Mouse (Mus musculus) forebrain, postnatal 0 days (tissue): ENCODE results near the gene Arhgdia. TPM values are rescaled to one million over a fixed set of nuclear protein-coding genes. Genes with fewer than 3 reads are reported as not detected.
A peak's percentile ranks its signal among the peaks of the same experiment; 100 is the strongest.

ENCODE experiments used
- ATAC-seq: fragments of 200-750 bp; cut with Nextera tagmentation; 2 replicates; pipeline ENCODE4 v1.8.0; 2017; ENCODE audit warnings: mild to moderate bottlenecking, moderate library complexity
- DNase-seq: peaks from one replicate; pipeline ENCODE4 v3.0.0-alpha.2; 2015
- H3K27ac ChIP-seq: fragments of 300-500 bp; sonication (generic); 2 replicates; pipeline ENCODE4 v1.5.1; 2014; ENCODE audit warnings: low read depth, mild to moderate bottlenecking, antibody characterized with exemption, low read length, moderate library complexity, mixed read lengths
- H3K27me3 ChIP-seq: fragments of 300-500 bp; sonication (generic); 2 replicates; pipeline ENCODE4 v1.6.1; 2014; ENCODE audit warnings: mild to moderate bottlenecking, low read length, mixed read lengths; ENCODE audit not compliant: insufficient read depth
- H3K36me3 ChIP-seq: fragments of 300-500 bp; sonication (generic); 2 replicates; pipeline ENCODE4 v1.6.1; 2014; ENCODE audit warnings: mild to moderate bottlenecking, moderate library complexity; ENCODE audit not compliant: insufficient read depth
- H3K4me1 ChIP-seq: fragments of 300-500 bp; sonication (generic); 2 replicates; pipeline ENCODE4 v1.6.1; 2014; ENCODE audit warnings: antibody characterized with exemption; ENCODE audit not compliant: insufficient read depth
- H3K4me2 ChIP-seq: fragments of 300-500 bp; sonication (generic); 2 replicates; pipeline ENCODE4 v1.6.1; 2014; ENCODE audit warnings: low read depth, mild to moderate bottlenecking, moderate library complexity
- H3K4me3 ChIP-seq: fragments of 300-500 bp; sonication (generic); 2 replicates; pipeline ENCODE4 v1.5.1; 2014; ENCODE audit warnings: low read depth, low read length, mixed read lengths
- H3K9ac ChIP-seq: fragments of 300-500 bp; sonication (generic); 2 replicates; pipeline ENCODE4 v1.6.1; 2014; ENCODE audit warnings: mild to moderate bottlenecking
- H3K9me3 ChIP-seq: fragments of 300-500 bp; sonication (generic); 2 replicates; pipeline ENCODE4 v1.6.1; 2016; ENCODE audit warnings: low read length
- CTCF ChIP-seq: sonication (generic); IDR thresholded peaks from 2 replicates; pipeline ENCODE4 v1.5.1; 2016; ENCODE audit warnings: antibody characterized with exemption, control low read depth, low read depth
- WGBS: fragments of 180-500 bp; shearing (Covaris S2); extraction: QIAGEN DNeasy Blood & Tissue Kit; methylation state at CpG from one replicate; pipeline ENCODE4 v1.1.7; 2014; 5-methylcytosine and 5-hydroxymethylcytosine counted together
- microRNA-seq, 2 experiments: library from miRNA; unstranded; fragments of <30 nt; microRNA quantifications; one replicate each; pipeline ENCODE4; 2016
- polyA plus RNA-seq: library from polyadenylated mRNA; unstranded; fragments of >200 nt; fragmentation: Nextera tagmentation; extraction: Ambion mirVana; gene quantifications from 2 replicates; pipeline ENCODE4 v1.2.1, GENCODE M21; 2015
- total RNA-seq: library from RNA; depleted of rRNA; stranded (reverse); fragments of >200 nt; gene quantifications from 2 replicates; pipeline ENCODE4 v1.2.3, GENCODE M21; 2014; rRNA removed

Gene Arhgdia
- total and polyA plus RNA-seq, 2 experiments from 2014 or later, result 237 to 435 TPM

DNA sequence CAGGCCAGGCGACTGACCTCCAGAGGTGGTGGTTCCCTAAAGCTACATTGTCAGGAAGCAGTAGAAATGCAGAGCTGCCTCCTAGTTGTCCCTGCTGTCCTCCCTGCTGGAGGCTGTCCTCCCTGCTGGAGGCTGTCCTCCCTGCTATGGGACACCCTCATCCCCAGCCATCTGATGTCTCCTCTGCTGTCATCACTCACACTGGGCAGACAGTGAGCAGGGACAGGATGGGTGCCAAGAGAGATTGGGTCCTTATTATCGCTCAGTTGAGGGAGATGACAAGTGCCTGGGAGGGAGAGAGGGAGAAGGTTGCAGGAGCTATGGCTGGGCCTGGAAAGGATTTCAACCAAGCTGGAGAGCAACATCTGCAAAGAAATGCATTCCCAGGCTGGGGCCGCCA lies 46.3 kb downstream of the Arhgdia start:
- H3K4me3 ChIP-seq, result no peak overlapping the region
- H3K4me2 ChIP-seq, result no peak overlapping the region
- H3K36me3 ChIP-seq, result no peaks in the 10 kb centered on the region
- no peaks in the 10 kb centered on the region for H3K4me1 ChIP-seq
- no peak overlapping the region for H3K9ac ChIP-seq
- no peak for TF ChIP-seq CTCF
- WGBS, result 61% methylated on average over 3 of the region's 3 CpGs
- H3K27me3 ChIP-seq, result peaks cover 26% of the 10 kb centered on the region
- ATAC-seq (no peak), DNase-seq (no peak)
- no peaks in the 10 kb centered on the region for H3K9me3 ChIP-seq
- no peak overlapping the region for H3K27ac ChIP-seq

DNA sequence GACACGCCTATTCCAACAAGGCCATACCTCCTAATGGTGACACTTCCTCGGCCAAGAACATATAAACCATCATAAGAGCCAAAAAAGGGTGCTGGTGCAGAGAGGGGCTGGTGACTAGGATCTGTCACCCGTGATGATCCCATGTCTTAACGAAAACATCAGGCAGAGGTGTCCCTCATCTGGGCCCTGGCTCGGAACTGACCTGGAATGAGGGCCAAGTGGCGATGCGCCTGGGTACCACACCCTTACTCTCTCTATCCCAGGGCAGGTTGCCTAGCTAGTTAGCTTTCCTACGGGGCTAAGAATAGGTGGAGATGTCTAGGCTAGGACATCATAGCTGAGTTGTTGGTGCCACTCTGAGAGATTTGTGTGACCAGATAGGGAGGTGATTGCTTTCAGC lies 47.3 kb downstream of the Arhgdia start:
- Histone ChIP-seq H3K27ac (no peak overlapping the region), H3K9me3 (no peaks in the 10 kb centered on the region), H3K27me3 (peaks cover 36% of the 10 kb centered on the region), H3K9ac (no peak overlapping the region), H3K36me3 (no peaks in the 10 kb centered on the region), H3K4me1 (no peaks in the 10 kb centered on the region), H3K4me2 (no peak overlapping the region), H3K4me3 (no peak overlapping the region)
- TF ChIP-seq CTCF, result no peak
- 80% methylated on average over 8 of the region's 8 CpGs for WGBS
- DNase-seq (no peak), ATAC-seq (no peak)

DNA sequence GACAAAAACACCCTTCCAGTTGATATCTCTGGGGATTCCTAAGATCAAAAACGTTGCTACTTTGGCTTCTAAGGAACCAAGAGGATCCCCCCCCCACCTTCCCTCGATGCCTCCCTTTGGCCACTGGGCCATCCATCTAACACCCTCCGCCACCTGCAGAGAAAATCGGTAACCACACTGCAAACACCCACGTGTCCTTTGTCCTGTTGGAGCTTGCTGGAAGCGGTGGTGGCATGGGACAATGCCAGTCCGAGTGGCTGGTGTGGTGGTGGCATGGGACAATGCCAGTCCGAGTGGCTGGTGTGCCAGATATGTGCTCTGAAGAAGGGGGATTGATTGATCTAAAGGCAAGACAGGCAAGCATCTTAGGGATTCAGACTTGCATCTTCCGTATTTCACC lies 49.8 kb downstream of the Arhgdia start:
- H3K9ac ChIP-seq, result no peak overlapping the region
- 26% methylated on average over 9 of the region's 9 CpGs for WGBS
- no peak for ATAC-seq
- no peaks in the 10 kb centered on the region for H3K4me1 ChIP-seq
- TF ChIP-seq CTCF, result no peak
- H3K36me3 ChIP-seq, result no peaks in the 10 kb centered on the region
- H3K9me3 ChIP-seq, result no peaks in the 10 kb centered on the region
- H3K4me2 ChIP-seq, result no peak overlapping the region
- H3K27ac ChIP-seq, result no peak overlapping the region
- peaks cover 41% of the 10 kb centered on the region for H3K27me3 ChIP-seq
- DNase-seq, result no peak
- no peak overlapping the region for H3K4me3 ChIP-seq

DNA sequence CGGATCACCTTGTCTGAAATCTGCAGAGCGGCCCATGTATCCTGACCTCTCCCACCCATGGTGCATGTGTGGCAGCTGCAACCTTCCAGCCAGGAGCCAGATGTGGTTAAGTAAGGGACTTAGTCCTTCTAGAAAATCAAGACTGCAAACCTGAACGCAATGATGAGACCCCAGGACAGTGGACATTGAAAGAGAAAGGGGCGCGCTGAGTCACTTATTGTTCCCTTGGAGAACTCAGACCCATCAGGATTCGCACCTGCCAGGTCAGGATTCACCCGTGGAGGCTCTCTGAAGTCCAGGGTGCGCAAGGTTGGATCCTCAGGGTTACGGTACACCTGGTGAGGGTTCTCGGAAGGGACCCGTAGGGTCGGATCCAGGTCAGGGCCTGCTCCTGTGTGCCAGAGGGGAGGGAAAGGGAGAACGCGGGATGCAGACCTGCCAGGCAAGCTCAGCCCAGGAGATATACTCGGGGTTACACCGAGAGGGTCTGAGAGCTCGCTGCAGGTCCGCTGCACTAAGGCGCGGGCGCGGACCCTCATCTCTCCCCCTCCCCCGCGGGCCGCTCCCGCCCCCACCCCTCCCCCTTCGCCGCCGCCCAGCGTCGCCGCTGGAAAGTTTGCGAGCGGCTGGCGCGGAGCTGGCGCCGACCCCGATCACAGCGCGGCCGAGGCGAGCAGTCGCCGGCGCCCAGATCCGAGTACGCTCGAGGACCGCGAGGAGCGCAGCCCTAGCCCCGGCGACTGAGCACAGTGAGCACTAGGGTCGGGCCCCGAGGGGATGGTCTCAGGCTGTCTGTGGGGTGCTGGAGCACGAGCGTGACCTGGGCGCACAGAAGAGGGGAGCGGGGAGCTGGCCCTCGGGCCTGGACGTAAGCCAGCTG lies 51.1 kb downstream of the Arhgdia start, which contains the start of gene Gcgr:
Gcgr (plus strand) TSS at position 615 of the 880 bp plus-strand sequence.
- Histone ChIP-seq H3K4me3 (peak within 1 kb of the TSS; percentile 28), H3K4me1 (no peaks in the 10 kb centered on the region), H3K36me3 (no peaks in the 10 kb centered on the region), H3K9ac (peak within 1 kb of the TSS; percentile 35), H3K27ac (no peak within 1 kb of the TSS), H3K27me3 (peaks cover 41% of the 10 kb centered on the region), H3K9me3 (no peaks in the 10 kb centered on the region), H3K4me2 (peak within 1 kb of the TSS; percentile 53)
- no peak for DNase-seq
- WGBS, result 7% methylated on average over 51 of the region's 62 CpGs
- no peak for ATAC-seq
- no peak for TF ChIP-seq CTCF

- H3K9ac ChIP-seq, result no peak overlapping the region
- H3K4me2 ChIP-seq, result no peak overlapping the region
- no peaks in the 10 kb centered on the region for H3K4me1 ChIP-seq
- DNase-seq (no peak), ATAC-seq (no peak)
- 56% methylated on average over 4 of the region's 4 CpGs for WGBS
- H3K27ac ChIP-seq, result no peak overlapping the region
- TF ChIP-seq CTCF, result no peak
- H3K36me3 ChIP-seq, result no peaks in the 10 kb centered on the region
- no peak overlapping the region for H3K4me3 ChIP-seq
- peaks cover 41% of the 10 kb centered on the region for H3K27me3 ChIP-seq
- no peaks in the 10 kb centered on the region for H3K9me3 ChIP-seq
Observed at GRCm38 (mm10) chr11:120528903-120529302, 52.5 kb downstream of the Arhgdia start.

Small RNA genes lying within 50 kb of the gene (microRNA-seq; reads per million reads assigned to microRNA genes)
- gene Mir6936, result 0.73 to 0.77 reads per million in 2 experiments

Other genes with a start within 250 kb of the Arhgdia start
Only the 30 nearest of the 35 such genes appear.
- gene Nploc4, start 143.9 kb downstream of the Arhgdia start, total RNA-seq, result 44.2 and 65.8 TPM in 2 replicates
- 23.1 and 28.6 TPM in 2 replicates for gene Nploc4, start 143.9 kb downstream of the Arhgdia start, polyA plus RNA-seq
- not detected in 2 replicates for gene Tspan10, start 139.0 kb downstream of the Arhgdia start, total RNA-seq
- gene Tspan10, start 139.0 kb downstream of the Arhgdia start, polyA plus RNA-seq, result not detected in 2 replicates
- 0.33 TPM in 1 of 2 replicates, not detected in the other for gene Pde6g, start 128.1 kb downstream of the Arhgdia start, total RNA-seq
- 0.18 and 1.4 TPM in 2 replicates for gene Pde6g, start 128.1 kb downstream of the Arhgdia start, polyA plus RNA-seq
- 9.9 and 15.2 TPM in 2 replicates for gene Oxld1, start 123.6 kb downstream of the Arhgdia start, total RNA-seq
- 12.7 and 13.8 TPM in 2 replicates for gene Oxld1, start 123.6 kb downstream of the Arhgdia start, polyA plus RNA-seq
- gene Ccdc137, start 123.5 kb downstream of the Arhgdia start, total RNA-seq, result 18.1 and 21.0 TPM in 2 replicates
- gene Ccdc137, start 123.5 kb downstream of the Arhgdia start, polyA plus RNA-seq, result 13.6 and 15.4 TPM in 2 replicates
- gene Arl16, start 114.0 kb downstream of the Arhgdia start, total RNA-seq, result 35.2 and 37.8 TPM in 2 replicates
- 40.3 and 56.4 TPM in 2 replicates for gene Arl16, start 114.0 kb downstream of the Arhgdia start, polyA plus RNA-seq
- gene Mrpl12, start 97.0 kb downstream of the Arhgdia start, total RNA-seq, result 42.6 and 49.9 TPM in 2 replicates
- 143 and 179 TPM in 2 replicates for gene Mrpl12, start 97.0 kb downstream of the Arhgdia start, polyA plus RNA-seq
- 20.9 and 22.8 TPM in 2 replicates for gene Slc25a10, start 89.8 kb downstream of the Arhgdia start, total RNA-seq
- gene Slc25a10, start 89.8 kb downstream of the Arhgdia start, polyA plus RNA-seq, result 20.5 and 21.1 TPM in 2 replicates
- not detected in 2 replicates for gene Gcgr, start 50.9 kb downstream of the Arhgdia start, total RNA-seq
- gene Gcgr, start 50.9 kb downstream of the Arhgdia start, polyA plus RNA-seq, result 0.09 and 0.22 TPM in 2 replicates
- 103 and 105 TPM in 2 replicates for gene Mcrip1, start 31.9 kb downstream of the Arhgdia start, total RNA-seq
- gene Mcrip1, start 31.9 kb downstream of the Arhgdia start, polyA plus RNA-seq, result 261 and 275 TPM in 2 replicates
- gene Ppp1r27, start 30.5 kb downstream of the Arhgdia start, total RNA-seq, result not detected in 2 replicates
- not detected in 2 replicates for gene Ppp1r27, start 30.5 kb downstream of the Arhgdia start, polyA plus RNA-seq
- gene P4hb, start 8.4 kb downstream of the Arhgdia start, total RNA-seq, result 162 and 174 TPM in 2 replicates
- 208 and 218 TPM in 2 replicates for gene P4hb, start 8.4 kb downstream of the Arhgdia start, polyA plus RNA-seq
- 99.8 and 111 TPM in 2 replicates for gene Alyref, start 16.7 kb upstream of the Arhgdia start, total RNA-seq
- gene Alyref, start 16.7 kb upstream of the Arhgdia start, polyA plus RNA-seq, result 207 and 238 TPM in 2 replicates
- 54.2 and 64.2 TPM in 2 replicates for gene Anapc11, start 16.8 kb upstream of the Arhgdia start, total RNA-seq
- 207 and 226 TPM in 2 replicates for gene Anapc11, start 16.8 kb upstream of the Arhgdia start, polyA plus RNA-seq
- not detected in 2 replicates for gene Npb, start 26.9 kb upstream of the Arhgdia start, total RNA-seq
- gene Npb, start 26.9 kb upstream of the Arhgdia start, polyA plus RNA-seq, result 0.42 and 0.80 TPM in 2 replicates
- gene Pcyt2, start 36.3 kb upstream of the Arhgdia start, total RNA-seq, result 102 and 129 TPM in 2 replicates
- gene Pcyt2, start 36.3 kb upstream of the Arhgdia start, polyA plus RNA-seq, result 107 and 117 TPM in 2 replicates
- 48.7 and 51.8 TPM in 2 replicates for gene Sirt7, start 43.6 kb upstream of the Arhgdia start, total RNA-seq
- 37.4 and 40.7 TPM in 2 replicates for gene Sirt7, start 43.6 kb upstream of the Arhgdia start, polyA plus RNA-seq
- 37.5 and 40.1 TPM in 2 replicates for gene Mafg, start 52.0 kb upstream of the Arhgdia start, total RNA-seq
- gene Mafg, start 52.0 kb upstream of the Arhgdia start, polyA plus RNA-seq, result 24.6 and 39.7 TPM in 2 replicates
- gene Pycr1, start 62.1 kb upstream of the Arhgdia start, total RNA-seq, result 8.7 and 13.8 TPM in 2 replicates
- 19.5 and 23.0 TPM in 2 replicates for gene Pycr1, start 62.1 kb upstream of the Arhgdia start, polyA plus RNA-seq
- 1.1 and 3.2 TPM in 2 replicates for gene Myadml2, start 66.5 kb upstream of the Arhgdia start, total RNA-seq
- 1.3 and 1.5 TPM in 2 replicates for gene Myadml2, start 66.5 kb upstream of the Arhgdia start, polyA plus RNA-seq
- 5.5 and 5.9 TPM in 2 replicates for gene Notum, start 79.6 kb upstream of the Arhgdia start, total RNA-seq
- 3.6 and 4.9 TPM in 2 replicates for gene Notum, start 79.6 kb upstream of the Arhgdia start, polyA plus RNA-seq
- 97.7 and 102 TPM in 2 replicates for gene Aspscr1, start 91.3 kb upstream of the Arhgdia start, total RNA-seq
- gene Aspscr1, start 91.3 kb upstream of the Arhgdia start, polyA plus RNA-seq, result 137 and 139 TPM in 2 replicates
- 28.5 and 52.1 TPM in 2 replicates for gene Cenpx, start 132.1 kb upstream of the Arhgdia start, total RNA-seq
- gene Cenpx, start 132.1 kb upstream of the Arhgdia start, polyA plus RNA-seq, result 91.3 and 114 TPM in 2 replicates
- gene Lrrc45, start 132.3 kb upstream of the Arhgdia start, total RNA-seq, result 57.6 and 58.4 TPM in 2 replicates
- gene Lrrc45, start 132.3 kb upstream of the Arhgdia start, polyA plus RNA-seq, result 31.0 and 41.0 TPM in 2 replicates
- 598 and 666 TPM in 2 replicates for gene Rac3, start 139.8 kb upstream of the Arhgdia start, total RNA-seq
- 681 and 697 TPM in 2 replicates for gene Rac3, start 139.8 kb upstream of the Arhgdia start, polyA plus RNA-seq
- gene Dcxr, start 145.7 kb upstream of the Arhgdia start, total RNA-seq, result 7.2 and 13.2 TPM in 2 replicates
- gene Dcxr, start 145.7 kb upstream of the Arhgdia start, polyA plus RNA-seq, result 11.2 and 12.7 TPM in 2 replicates
- 3.6 and 4.8 TPM in 2 replicates for gene Cbr2, start 150.5 kb upstream of the Arhgdia start, total RNA-seq
- 3.1 and 4.9 TPM in 2 replicates for gene Cbr2, start 150.5 kb upstream of the Arhgdia start, polyA plus RNA-seq
- gene Hmga1b, start 181.2 kb upstream of the Arhgdia start, total RNA-seq, result 0.95 and 1.8 TPM in 2 replicates
- gene Hmga1b, start 181.2 kb upstream of the Arhgdia start, polyA plus RNA-seq, result 1.6 and 1.7 TPM in 2 replicates
- gene Rfng, start 202.6 kb upstream of the Arhgdia start, total RNA-seq, result 61.9 and 82.8 TPM in 2 replicates
- gene Rfng, start 202.6 kb upstream of the Arhgdia start, polyA plus RNA-seq, result 114 and 125 TPM in 2 replicates
- 228 and 240 TPM in 2 replicates for gene Gps1, start 202.6 kb upstream of the Arhgdia start, total RNA-seq
- gene Gps1, start 202.6 kb upstream of the Arhgdia start, polyA plus RNA-seq, result 240 and 244 TPM in 2 replicates